Mouse (Mus musculus) neural tube, embryonic 12.5 days (tissue): ENCODE data around the gene Tspo2. TPM values are rescaled to one million over a fixed set of nuclear protein-coding genes. Genes with fewer than 3 reads are reported as not detected.
A peak's percentile ranks its signal among the peaks of the same experiment; 100 is the strongest.

Source experiments
- ATAC-seq: fragments of 200-750 bp; cut with Nextera tagmentation; 2 replicates; pipeline ENCODE4 v1.8.0; 2017; ENCODE audit warnings: low read depth, mild to moderate bottlenecking, moderate TSS enrichment, moderate library complexity; ENCODE audit not compliant: low FRiP score
- H3K27ac ChIP-seq: fragments of 300-500 bp; sonication (generic); 2 replicates; pipeline ENCODE4 v1.5.1; 2016
- H3K27me3 ChIP-seq: fragments of 300-500 bp; sonication (generic); replicated peaks from 2 replicates; pipeline ENCODE4 v1.6.1; 2016; ENCODE audit warnings: mild to moderate bottlenecking
- H3K36me3 ChIP-seq: fragments of 300-500 bp; sonication (generic); 2 replicates; pipeline ENCODE4 v1.6.1; 2016; ENCODE audit warnings: mild to moderate bottlenecking
- H3K4me1 ChIP-seq: fragments of 300-500 bp; sonication (generic); 2 replicates; pipeline ENCODE4 v1.6.1; 2016
- H3K4me2 ChIP-seq: fragments of 300-500 bp; sonication (generic); replicated peaks from 2 replicates; pipeline ENCODE4 v1.6.1; 2016; ENCODE audit warnings: mild to moderate bottlenecking
- H3K4me3 ChIP-seq: fragments of 300-500 bp; sonication (generic); 2 replicates; pipeline ENCODE4 v1.5.1; 2016
- H3K9ac ChIP-seq: fragments of 300-500 bp; sonication (generic); 2 replicates; pipeline ENCODE4 v1.6.1; 2016; ENCODE audit warnings: mild to moderate bottlenecking
- H3K9me3 ChIP-seq: fragments of 300-500 bp; sonication (generic); 2 replicates; pipeline ENCODE4 v1.6.1; 2016; ENCODE audit warnings: mild to moderate bottlenecking
- WGBS: fragments of 180-500 bp; shearing (Covaris S2); methylation state at CpG from one replicate; pipeline ENCODE4 v1.1.7; 2016; 5-methylcytosine and 5-hydroxymethylcytosine counted together
- polyA plus RNA-seq: library from polyadenylated mRNA; unstranded; fragments of >200 nt; fragmentation: Nextera tagmentation; extraction: Ambion mirVana; gene quantifications from 2 replicates; pipeline ENCODE4 v1.2.1, GENCODE M21; 2016

Gene Tspo2
- polyA plus RNA-seq, 1 experiment from 2014 or later, result 1.5 TPM

DNA sequence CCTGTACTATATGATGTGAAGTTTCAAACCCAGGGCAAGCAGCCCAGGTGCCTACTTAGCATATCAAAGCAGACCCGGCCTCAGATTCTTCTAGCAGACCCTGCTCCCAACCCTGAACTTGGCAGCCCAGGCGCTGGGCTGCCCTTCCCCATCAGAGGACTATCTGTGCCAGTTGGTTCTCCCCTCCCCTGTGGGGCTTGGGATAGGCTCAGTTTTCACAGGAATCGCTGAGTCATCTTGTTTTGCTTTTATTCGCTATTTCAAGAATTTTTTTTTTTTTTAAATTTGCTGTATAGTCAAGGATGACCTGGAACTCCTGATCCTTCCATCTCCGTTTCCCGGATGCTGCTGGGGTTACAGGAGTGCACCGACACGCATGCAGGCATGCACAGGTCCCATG lies 3.6 kb downstream of the Tspo2 start:
- 84% methylated on average over 8 of the region's 8 CpGs for WGBS
- no peaks in the 10 kb centered on the region for H3K9me3 ChIP-seq
- no peak for ATAC-seq
- no peak overlapping the region for H3K4me2 ChIP-seq
- no peak overlapping the region for H3K4me3 ChIP-seq
- H3K4me1 ChIP-seq, result no peaks in the 10 kb centered on the region
- no peak overlapping the region for H3K9ac ChIP-seq
- H3K27ac ChIP-seq, result no peak overlapping the region
- H3K27me3 ChIP-seq, result no peaks in the 10 kb centered on the region
- no peaks in the 10 kb centered on the region for H3K36me3 ChIP-seq

GRCm38 (mm10) chr17:48443542-48444145 lies 7.7 kb downstream of the Tspo2 start:
- no peaks in the 10 kb centered on the region for H3K9me3 ChIP-seq
- H3K27me3 ChIP-seq, result no peaks in the 10 kb centered on the region
- H3K27ac ChIP-seq, result no peak overlapping the region
- H3K4me3 ChIP-seq, result no peak overlapping the region
- 56% methylated on average over 16 of the region's 16 CpGs for WGBS
- no peak overlapping the region for H3K9ac ChIP-seq
- H3K4me2 ChIP-seq, result no peak overlapping the region
- no peak for ATAC-seq
- no peaks in the 10 kb centered on the region for H3K36me3 ChIP-seq
- no peaks in the 10 kb centered on the region for H3K4me1 ChIP-seq

DNA sequence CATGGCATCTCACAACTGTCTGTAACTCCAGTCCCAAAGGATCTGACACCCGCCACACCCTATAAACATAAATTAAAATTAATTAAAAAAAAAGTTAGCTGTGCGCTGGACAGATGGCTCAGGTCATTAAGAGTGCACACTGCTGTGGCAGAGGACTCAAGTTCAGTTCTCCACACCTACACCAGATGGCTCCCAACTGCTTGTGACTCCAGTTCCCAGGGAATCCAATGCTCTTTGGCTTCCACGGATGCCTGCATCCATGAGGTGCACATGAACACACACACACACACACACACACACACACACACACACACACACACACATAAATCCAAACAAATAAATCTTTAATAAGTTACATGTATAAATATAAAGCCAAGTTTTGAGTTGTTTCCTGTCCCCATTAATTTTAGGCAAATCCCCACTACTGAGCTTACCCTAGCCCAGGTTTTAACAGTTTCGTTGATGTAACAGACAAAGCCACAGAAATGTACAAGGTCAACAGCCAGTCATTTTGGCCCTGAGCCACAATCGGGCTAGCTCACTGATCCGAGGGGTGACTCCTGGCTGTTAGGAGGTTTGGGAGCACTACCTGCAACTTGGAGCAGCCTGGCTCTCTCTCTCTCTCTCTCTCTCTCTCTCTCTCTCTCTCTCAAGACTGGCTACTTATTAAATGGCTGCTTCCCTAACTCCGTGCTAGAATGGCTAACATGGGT lies 8.4 kb downstream of the Tspo2 start:
- ATAC-seq, result 0 out of 2 replicates have a peak, but pooled peaks have one; percentile 48
- Histone ChIP-seq H3K4me1 (0 out of 2 replicates have a peak, but pooled peaks cover 3% of the 10 kb centered on the region), H3K36me3 (no peaks in the 10 kb centered on the region), H3K9ac (no peak overlapping the region), H3K27me3 (no peaks in the 10 kb centered on the region), H3K9me3 (no peaks in the 10 kb centered on the region), H3K4me3 (no peak overlapping the region), H3K27ac (no peak overlapping the region), H3K4me2 (no peak overlapping the region)
- 72% methylated on average over 7 of the region's 7 CpGs for WGBS

DNA sequence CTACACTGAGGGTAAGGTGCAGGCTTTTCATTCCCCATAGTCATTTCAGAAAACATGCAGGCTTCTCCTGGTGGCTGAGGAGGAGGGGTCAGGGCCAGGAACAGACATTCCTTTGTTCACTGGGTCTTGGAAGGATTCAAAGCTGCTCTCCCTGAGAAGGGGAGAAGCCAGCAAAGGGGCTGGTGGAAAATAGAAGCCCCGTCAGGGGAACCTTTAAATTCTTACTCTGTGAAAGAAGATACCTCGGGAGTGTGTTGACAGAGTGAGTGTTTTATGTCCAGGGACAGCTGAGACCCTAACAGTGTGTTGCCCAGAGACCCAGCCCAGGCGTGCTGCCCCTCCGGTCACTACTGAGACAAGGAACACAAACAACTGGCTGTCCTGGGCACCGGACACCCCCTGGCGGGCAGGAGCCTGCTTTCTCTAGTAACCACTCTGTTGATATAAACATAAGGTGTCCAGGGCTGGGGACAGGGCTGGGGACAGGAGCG lies 13.9 kb downstream of the Tspo2 start:
- Histone ChIP-seq H3K36me3 (no peaks in the 10 kb centered on the region), H3K4me1 (peaks cover 17% of the 10 kb centered on the region), H3K9me3 (no peaks in the 10 kb centered on the region), H3K4me2 (peak overlapping the region; percentile 20), H3K4me3 (no peak overlapping the region), H3K27ac (peak overlapping the region; percentile 12; the same call in 1 of the 2 replicates), H3K27me3 (no peaks in the 10 kb centered on the region), H3K9ac (no peak overlapping the region)
- peak; percentile 62 for ATAC-seq
- WGBS, result 25% methylated on average over 7 of the region's 7 CpGs

DNA sequence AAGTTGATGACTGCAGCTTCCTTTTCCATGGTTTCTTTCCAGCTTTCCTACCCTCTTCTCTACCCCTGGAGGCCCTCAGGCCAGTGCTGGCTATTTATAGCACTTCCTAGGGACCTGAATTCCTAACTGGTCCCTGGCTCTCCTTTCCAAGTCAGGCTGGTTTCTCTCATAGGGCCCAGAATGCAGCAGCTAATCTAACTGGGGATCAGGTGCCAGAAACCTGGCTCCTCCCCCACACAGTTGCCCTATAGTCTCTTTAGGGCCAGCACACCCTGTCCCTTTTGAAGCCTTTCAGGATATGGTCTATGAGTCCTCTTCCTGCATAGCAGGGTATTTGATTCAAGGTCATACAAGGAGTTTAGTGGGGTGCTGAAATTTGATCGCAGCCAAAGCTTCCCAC lies 14.8 kb downstream of the Tspo2 start:
- H3K27ac ChIP-seq, result no peak overlapping the region
- 91% methylated on average over 1 of the region's 1 CpGs for whole genome bisulfite sequencing
- no peak for ATAC-seq

GRCm38 (mm10) chr17:48434479-48434878 lies 16.8 kb downstream of the Tspo2 start:
- H3K27me3 ChIP-seq, result no peaks in the 10 kb centered on the region
- 78% methylated on average over 5 of the region's 5 CpGs for WGBS
- ATAC-seq, result no peak
- no peak overlapping the region for H3K9ac ChIP-seq
- H3K27ac ChIP-seq, result no peak overlapping the region
- no peaks in the 10 kb centered on the region for H3K9me3 ChIP-seq
- H3K4me1 ChIP-seq, result peaks cover 20% of the 10 kb centered on the region
- no peaks in the 10 kb centered on the region for H3K36me3 ChIP-seq
- H3K4me3 ChIP-seq, result no peak overlapping the region
- H3K4me2 ChIP-seq, result no peak overlapping the region

More for the DNA sequence above, 14.8 kb downstream of the Tspo2 start:
- Histone ChIP-seq H3K4me2 (no peak overlapping the region), H3K4me3 (no peak overlapping the region), H3K27me3 (no peaks in the 10 kb centered on the region), H3K9ac (no peak overlapping the region), H3K4me1 (peaks cover 20% of the 10 kb centered on the region), H3K36me3 (no peaks in the 10 kb centered on the region), H3K9me3 (no peaks in the 10 kb centered on the region)

DNA sequence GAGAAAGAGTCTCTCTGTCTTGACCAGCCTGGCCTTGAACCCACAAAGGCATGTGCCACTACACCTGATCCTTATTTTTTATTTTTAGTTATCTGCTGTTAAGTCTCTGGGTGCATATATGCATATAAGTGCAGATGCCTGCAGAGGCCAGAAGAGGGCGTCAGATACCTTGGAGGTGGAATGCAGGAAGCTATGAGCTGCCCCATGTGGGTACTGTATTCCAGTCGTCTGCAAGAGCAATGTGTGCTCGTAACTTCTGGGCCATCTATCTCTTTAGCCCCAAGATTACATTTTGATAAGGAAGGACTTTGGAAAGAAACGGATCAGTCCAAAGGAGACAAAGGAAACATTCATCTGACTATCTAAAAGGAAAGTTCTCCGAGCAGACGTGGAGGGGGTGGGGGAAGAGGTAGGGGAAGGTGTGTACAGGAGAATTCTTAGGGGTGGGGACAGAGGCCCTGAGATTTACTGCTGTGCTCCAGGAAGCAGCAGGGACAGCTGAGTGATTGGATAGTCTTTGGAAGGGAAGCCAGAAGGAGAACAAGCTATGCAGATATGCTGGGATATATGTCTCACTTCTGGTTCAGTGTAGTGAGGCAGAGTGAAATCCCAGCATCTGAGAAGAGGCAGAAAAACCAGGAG lies 17.5 kb downstream of the Tspo2 start:
- H3K4me1 ChIP-seq, result peaks cover 20% of the 10 kb centered on the region
- H3K27me3 ChIP-seq, result no peaks in the 10 kb centered on the region
- 76% methylated on average over 6 of the region's 6 CpGs for WGBS
- H3K9me3 ChIP-seq, result no peaks in the 10 kb centered on the region
- H3K4me2 ChIP-seq, result no peak overlapping the region
- no peak overlapping the region for H3K4me3 ChIP-seq
- no peak overlapping the region for H3K27ac ChIP-seq
- no peaks in the 10 kb centered on the region for H3K36me3 ChIP-seq
- no peak for ATAC-seq
- H3K9ac ChIP-seq, result no peak overlapping the region

DNA sequence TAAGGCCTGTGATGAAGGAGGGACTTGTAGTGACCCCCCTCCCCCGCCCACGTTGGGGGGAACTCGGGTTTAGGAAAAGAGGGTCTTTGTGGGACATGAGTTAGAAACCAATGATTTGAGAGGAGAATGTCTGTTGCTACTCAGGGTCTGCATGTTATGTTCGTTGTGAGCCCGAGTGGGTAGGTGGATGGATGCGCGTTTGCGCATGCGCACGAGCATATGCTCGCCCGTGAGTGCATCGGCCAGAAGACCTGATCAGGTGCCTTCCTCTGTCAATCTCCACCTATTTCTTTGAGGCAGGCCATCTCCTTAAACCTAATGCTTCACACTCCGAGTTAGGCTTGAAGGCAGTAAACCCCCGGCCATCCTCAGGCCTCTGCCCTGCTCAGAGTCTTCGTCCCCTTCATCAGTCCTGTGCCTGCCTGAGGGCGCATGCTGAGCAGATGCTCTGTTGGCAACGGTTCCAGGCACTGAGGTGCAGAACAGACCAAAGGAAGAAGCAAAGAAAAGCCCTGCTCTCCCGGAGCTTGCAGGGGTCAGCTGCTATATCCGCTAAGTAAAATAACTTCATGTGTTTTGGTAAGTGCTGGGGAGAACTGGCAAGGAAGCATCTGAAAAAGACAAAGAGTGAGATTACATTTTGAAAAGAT lies 18.2 kb downstream of the Tspo2 start:
- 86% methylated on average over 20 of the region's 20 CpGs for WGBS
- Histone ChIP-seq H3K9me3 (no peaks in the 10 kb centered on the region), H3K4me3 (no peak overlapping the region), H3K27me3 (no peaks in the 10 kb centered on the region), H3K9ac (no peak overlapping the region), H3K4me2 (no peak overlapping the region), H3K4me1 (peaks cover 19% of the 10 kb centered on the region), H3K27ac (no peak overlapping the region), H3K36me3 (no peaks in the 10 kb centered on the region)
- ATAC-seq, result no peak

GRCm38 (mm10) chr17:48432158-48432980 lies 19.0 kb downstream of the Tspo2 start, which contains the start of gene Apobec2:
Gene Apobec2 (minus strand): TSS chr17:48432930.
- H3K9ac ChIP-seq, result no peak within 1 kb of the TSS
- no peak for ATAC-seq
- no peaks in the 10 kb centered on the region for H3K36me3 ChIP-seq
- H3K9me3 ChIP-seq, result no peaks in the 10 kb centered on the region
- no peak within 1 kb of the TSS for H3K27ac ChIP-seq
- peaks cover 12% of the 10 kb centered on the region for H3K4me1 ChIP-seq
- WGBS, result 77% methylated on average over 16 of the region's 16 CpGs
- H3K4me2 ChIP-seq, result no peak within 1 kb of the TSS
- no peak within 1 kb of the TSS for H3K4me3 ChIP-seq
- no peaks in the 10 kb centered on the region for H3K27me3 ChIP-seq

DNA sequence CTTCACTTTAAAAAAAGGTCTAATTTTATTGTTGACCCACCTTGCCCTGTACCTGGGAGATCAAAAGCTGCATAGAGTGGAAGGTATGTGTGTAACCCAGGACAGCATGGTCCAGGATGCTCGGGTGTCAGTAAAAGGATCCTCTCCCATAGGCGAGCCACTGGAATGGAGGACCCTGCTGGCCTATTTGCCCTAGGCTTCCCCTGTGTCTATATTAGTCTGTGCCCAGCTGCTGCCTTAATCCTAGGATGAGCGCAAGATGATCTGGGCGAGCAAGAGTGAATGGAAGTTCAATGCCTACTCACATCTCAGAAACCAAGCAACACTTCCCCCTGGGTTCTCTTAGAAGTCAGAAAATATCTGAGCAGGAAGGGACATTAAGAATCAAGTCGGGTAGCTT lies 20.3 kb downstream of the Tspo2 start:
- ATAC-seq, result no peak
- H3K4me1 ChIP-seq, result 0 out of 2 replicates have a peak, but pooled peaks cover 7% of the 10 kb centered on the region
- 75% methylated on average over 5 of the region's 5 CpGs for WGBS
- H3K4me3 ChIP-seq, result no peak overlapping the region
- no peaks in the 10 kb centered on the region for H3K9me3 ChIP-seq
- no peaks in the 10 kb centered on the region for H3K36me3 ChIP-seq
- no peak overlapping the region for H3K27ac ChIP-seq
- H3K9ac ChIP-seq, result no peak overlapping the region
- H3K4me2 ChIP-seq, result no peak overlapping the region
- H3K27me3 ChIP-seq, result no peaks in the 10 kb centered on the region

DNA sequence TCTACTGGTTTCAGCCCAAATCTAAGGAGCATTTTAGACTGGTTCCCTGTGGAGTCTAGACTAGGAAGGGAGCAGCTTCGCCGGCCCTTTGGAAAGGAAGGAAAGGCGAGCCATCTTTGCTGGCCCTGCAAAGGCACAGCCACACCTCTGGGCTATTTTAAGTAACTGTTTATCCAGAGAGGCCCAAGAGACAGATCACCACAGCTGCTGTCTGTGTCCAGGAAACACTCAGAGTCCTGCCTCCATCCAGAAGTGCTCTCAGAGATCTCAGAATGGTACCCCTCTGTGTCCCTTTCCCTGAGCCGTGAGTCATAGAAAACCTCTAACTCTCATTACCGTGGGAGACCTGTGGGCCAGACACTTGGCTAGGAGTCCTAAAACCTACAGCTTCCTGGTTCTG lies 20.9 kb downstream of the Tspo2 start:
- Histone ChIP-seq H3K36me3 (no peaks in the 10 kb centered on the region), H3K4me1 (0 out of 2 replicates have a peak, but pooled peaks cover 7% of the 10 kb centered on the region), H3K27ac (no peak overlapping the region), H3K4me2 (no peak overlapping the region), H3K9ac (no peak overlapping the region), H3K4me3 (no peak overlapping the region), H3K27me3 (no peaks in the 10 kb centered on the region), H3K9me3 (no peaks in the 10 kb centered on the region)
- no peak for ATAC-seq
- 52% methylated on average over 5 of the region's 5 CpGs for WGBS
